Mouse (Mus musculus): Measurements from ENCODE around the gene Prrc2a.

The Prrc2a gene

GRCm38 (mm10) chr17:35164568-35165450, at the start of gene Prrc2a:
Gene Prrc2a (minus strand): TSS chr17:35164897.
- DNase-seq (ENCODE audit: low read depth, low spot score) = peak; percentile 100

GRCm38 (mm10) chr17:35213071-35213470, 48.4 kb upstream of the Prrc2a start:
- DNase-seq (ENCODE audit: low read depth, low spot score) = no peak

DNA sequence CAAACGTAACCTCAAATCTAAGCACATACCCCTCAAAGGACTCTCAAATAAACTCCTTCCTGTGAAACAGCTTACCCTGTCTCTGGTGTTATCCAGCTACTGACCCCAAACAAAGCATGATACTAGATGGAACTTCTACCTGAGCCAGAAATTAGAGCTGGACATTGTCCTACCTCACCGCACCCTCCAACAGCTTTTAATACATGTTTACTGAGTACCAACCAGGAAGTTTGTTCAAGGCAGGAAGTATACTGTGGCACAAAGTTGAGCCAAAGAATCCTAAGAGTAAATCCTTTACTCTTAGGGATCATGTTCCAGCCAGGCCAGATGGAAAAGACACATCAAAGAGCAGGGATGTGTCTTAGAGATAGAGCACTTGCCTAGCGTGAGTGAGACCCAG, 45.9 kb upstream of the Prrc2a start:
- no peak for DNase-seq (ENCODE audit: low read depth, low spot score)

GRCm38 (mm10) chr17:35209785-35210535, 45.3 kb upstream of the Prrc2a start:
- DNase-seq (ENCODE audit: low read depth, low spot score) = no peak

DNA sequence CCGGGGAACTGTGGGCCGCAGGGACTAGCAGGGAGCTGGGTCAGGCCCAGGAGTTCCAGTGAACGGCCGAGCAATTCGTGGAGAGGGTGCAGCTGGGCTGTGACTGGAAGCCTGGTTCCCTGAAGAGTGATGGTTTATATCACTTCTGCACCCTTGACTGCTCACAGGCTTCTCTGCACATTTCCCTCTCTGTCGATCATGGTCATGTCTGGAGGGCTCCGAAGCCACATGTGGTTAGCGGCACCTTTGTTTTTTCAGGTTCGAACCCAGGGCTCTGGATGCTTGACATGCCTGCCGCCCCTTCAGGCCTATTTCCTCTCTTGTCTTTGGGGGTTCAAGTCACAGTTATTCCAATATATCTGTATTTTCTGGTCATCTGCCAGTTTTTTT, 40.7 kb upstream of the Prrc2a start:
- no peak for DNase-seq (ENCODE audit: low read depth, low spot score)

GRCm38 (mm10) chr17:35204494-35205379, 40.0 kb upstream of the Prrc2a start, which contains the start of gene Lta:
Gene Lta (minus strand): TSS chr17:35205351.
- no peak for DNase-seq (ENCODE audit: low read depth, low spot score)

GRCm38 (mm10) chr17:35202442-35202841, 37.7 kb upstream of the Prrc2a start:
- no peak for DNase-seq (ENCODE audit: low read depth, low spot score)

GRCm38 (mm10) chr17:35201787-35202186, 37.1 kb upstream of the Prrc2a start, which contains the start of gene Tnf:
Gene Tnf (minus strand): TSS chr17:35202007.
- no peak for DNase-seq (ENCODE audit: low read depth, low spot score)

DNA sequence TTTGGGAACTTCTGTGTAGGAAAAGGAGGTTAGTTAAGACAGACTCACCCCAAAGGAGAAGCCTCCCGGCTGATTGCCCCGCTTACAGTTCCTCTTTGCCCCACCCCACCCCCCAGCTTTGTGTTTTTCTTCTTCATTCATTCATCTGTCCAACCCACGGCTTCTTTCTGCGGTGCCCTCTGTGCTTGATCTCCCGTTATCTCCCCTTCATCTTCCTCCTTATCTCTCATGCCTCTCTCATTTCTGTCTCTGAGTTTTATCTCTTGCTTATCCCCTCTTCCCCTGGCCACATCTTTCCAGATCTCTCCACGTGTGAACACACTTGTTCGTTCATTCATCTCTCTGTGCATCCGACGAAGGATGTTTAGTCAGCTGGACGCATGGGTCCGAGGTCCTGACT, 36.4 kb upstream of the Prrc2a start:
- DNase-seq (ENCODE audit: low read depth, low spot score) = no peak

GRCm38 (mm10) chr17:35200398-35200797, 35.7 kb upstream of the Prrc2a start:
- DNase-seq (ENCODE audit: low read depth, low spot score) = peak; percentile 40

GRCm38 (mm10) chr17:35198946-35199345, 34.2 kb upstream of the Prrc2a start:
- no peak for DNase-seq (ENCODE audit: low read depth, low spot score)

DNA sequence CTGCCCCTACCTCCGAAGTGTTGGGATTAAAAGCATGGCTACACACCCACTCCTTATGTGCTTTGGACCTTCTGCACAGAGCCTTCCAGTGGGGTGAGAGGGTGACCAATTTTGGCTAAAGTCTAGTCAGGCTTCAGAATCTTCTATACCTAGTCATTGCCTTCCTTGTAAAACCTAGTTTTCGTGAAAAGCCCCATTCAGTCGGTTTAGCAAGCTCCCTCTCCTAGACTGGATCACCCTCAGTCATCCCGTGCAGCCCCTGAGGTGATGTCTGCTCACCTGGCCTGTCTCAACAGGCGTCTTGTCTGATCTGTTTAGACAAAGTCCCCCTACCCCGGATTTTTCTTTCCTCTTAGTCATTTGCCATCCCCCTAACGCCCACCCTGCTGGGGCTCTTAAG, 33.3 kb upstream of the Prrc2a start:
- no peak for DNase-seq (ENCODE audit: low read depth, low spot score)

GRCm38 (mm10) chr17:35197126-35197525, 32.4 kb upstream of the Prrc2a start:
- no peak for DNase-seq (ENCODE audit: low read depth, low spot score)

DNA sequence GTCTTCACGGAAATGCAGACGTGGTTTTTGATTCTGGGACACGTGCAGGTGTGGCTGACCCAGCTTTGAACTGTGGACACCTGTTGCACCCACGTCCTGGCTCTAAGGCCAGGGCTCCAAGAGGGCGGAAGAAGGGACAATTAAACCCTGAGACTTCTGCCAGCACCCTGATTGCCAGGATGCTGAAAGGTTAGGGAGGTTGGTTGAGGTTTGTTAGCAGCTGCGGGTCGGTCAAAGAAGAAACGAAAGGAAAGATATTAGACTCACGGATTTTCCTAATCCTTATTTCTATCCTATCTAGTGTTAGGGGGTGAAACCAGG, 31.6 kb upstream of the Prrc2a start:
- no peak for DNase-seq (ENCODE audit: low read depth, low spot score)

- no peak for DNase-seq (ENCODE audit: low read depth, low spot score)
Measured at GRCm38 (mm10) chr17:35195631-35196320, 31.1 kb upstream of the Prrc2a start.

GRCm38 (mm10) chr17:35194844-35195630, 30.3 kb upstream of the Prrc2a start:
- DNase-seq (ENCODE audit: low read depth, low spot score) = no peak

- DNase-seq (ENCODE audit: low read depth, low spot score) = no peak
Measured at GRCm38 (mm10) chr17:35193881-35194843, 29.5 kb upstream of the Prrc2a start, which contains the start of gene Ltb. Gene Ltb (plus strand): TSS chr17:35194439.

DNA sequence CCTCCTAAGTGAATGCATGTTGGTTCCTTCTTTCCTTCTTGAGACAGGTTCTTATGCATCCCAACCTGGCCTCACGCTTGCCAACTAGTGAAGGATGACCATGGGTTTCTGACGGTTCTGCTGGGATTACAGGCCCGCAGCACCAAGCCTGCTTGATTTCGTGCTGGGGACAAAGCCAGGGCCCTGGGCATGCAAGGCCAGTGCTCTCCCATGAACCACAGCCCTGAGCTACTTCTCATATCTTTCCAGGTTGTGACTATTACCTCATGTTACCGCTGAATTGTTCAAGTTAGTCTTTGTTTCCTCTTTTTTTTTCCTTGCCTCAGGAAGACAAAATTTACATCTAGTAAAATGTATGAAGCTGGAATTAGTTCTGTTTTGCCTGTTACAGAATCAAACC, 28.2 kb upstream of the Prrc2a start:
- no peak for DNase-seq (ENCODE audit: low read depth, low spot score)

GRCm38 (mm10) chr17:35191723-35192122, 27.0 kb upstream of the Prrc2a start:
- no peak for DNase-seq (ENCODE audit: low read depth, low spot score)

Data from 3T3-L1 (cell line).